Mouse (Mus musculus) cerebellum, adult 2 months (tissue): ENCODE results near the gene Cep290.

Source experiments
- CTCF ChIP-seq: fragments of 200-500 bp; IDR thresholded peaks from 2 replicates; pipeline ENCODE4 v1.5.1; 2011; ENCODE audit warnings: low read depth, mild to moderate bottlenecking, control low read depth, low read length, moderate library complexity, borderline replicate concordance; ENCODE audit not compliant: insufficient read depth
- POLR2A ChIP-seq: fragments of 200-500 bp; IDR thresholded peaks from 2 replicates; pipeline ENCODE4 v1.6.1; 2011; ENCODE audit warnings: low read length, control low read depth, borderline replicate concordance; ENCODE audit not compliant: insufficient read depth

GRCm38 (mm10) chr10:100590323-100590722, 103.0 kb downstream of the Cep290 start, which contains the start of the genes 4930430F08Rik and 1700017N19Rik:
- TF ChIP-seq CTCF (no peak), POLR2A (no peak)
